Mouse (Mus musculus) kidney, postnatal 4 days (tissue): ENCODE results near the gene Rtn3.

Experiments used
- DNase-seq, 2 experiments: peaks; one replicate each; pipeline ENCODE4 v3.0.0; 2021; ENCODE audit warnings: mixed read lengths in 2 of 2

The Rtn3 gene

DNA sequence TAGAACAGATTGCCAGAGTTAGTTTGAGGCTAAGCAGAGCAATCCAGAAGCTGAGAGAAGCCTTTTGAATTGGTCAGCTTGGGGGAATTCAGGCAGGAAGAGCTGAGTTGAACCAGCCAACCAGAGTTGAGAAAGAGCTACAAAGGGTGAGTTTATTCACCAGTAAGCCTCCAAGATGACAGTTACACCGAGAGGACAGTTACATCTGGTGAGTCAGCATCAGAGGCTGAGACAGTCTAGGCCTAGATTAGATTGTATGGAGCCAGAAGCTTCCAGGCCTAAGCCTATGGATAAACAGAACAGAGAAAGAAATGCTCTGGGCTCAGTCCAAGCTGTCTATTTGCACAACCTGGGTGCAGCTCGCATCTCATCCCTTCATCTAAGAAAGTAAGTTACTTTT, 105.4 kb downstream of the Rtn3 start:
- no peak for DNase-seq
